Comparison of ENCODE assay signal across 13 mouse cellular contexts in genomic region chr8:13283200-13283599, GRCm38 (mm10). TPM values are rescaled to one million over a fixed set of nuclear protein-coding genes. Genes with fewer than 3 reads are reported as not detected.
A peak's percentile ranks its signal among the peaks of the same experiment; 100 is the strongest.
DNase-seq lines count a peak whose midpoint lies in the region; ATAC-seq and TF ChIP-seq lines count a peak whose summit lies in the region.
"Had no signal": no experiment of that assay in that cellular context is flagged by ENCODE, and none has a peak within 500 bp of the region (broad histone marks: within the 10 kb centered on the region; RNA-seq: fewer than 3 reads in every experiment).

No protein-coding gene starts in this region.

- no peak overlapping the region for H3K4me3 ChIP-seq in hindbrain, postnatal 0 days (ENCODE audit: low read length)
- H3K4me3 ChIP-seq in hindbrain, embryonic 13.5 days = no peak overlapping the region
- H3K4me3 ChIP-seq in lung, postnatal 0 days (ENCODE audit: low read depth, low read length) = no peak overlapping the region
- H3K4me3 ChIP-seq: embryonic facial prominence, embryonic 10.5 days; hindbrain, embryonic 15.5 days; kidney, embryonic 15.5 days; neural tube, embryonic 13.5 days had no signal

- no peak for TF ChIP-seq EP300 in lung, postnatal 0 days (IDR thresholded peaks at IDR 0.05)

- H3K4me2 ChIP-seq in hindbrain, postnatal 0 days (ENCODE audit: low read depth, low read length) = no peak overlapping the region
- H3K4me2 ChIP-seq in hindbrain, embryonic 13.5 days = no peak overlapping the region
- H3K4me2 ChIP-seq in lung, postnatal 0 days (replicated peaks; ENCODE audit: low read depth, low read length) = no peak overlapping the region
- H3K4me2 ChIP-seq: hindbrain, embryonic 15.5 days; kidney, embryonic 15.5 days; neural tube, embryonic 13.5 days had no signal

- peak; percentile 14 for DNase-seq in cerebellum, adult 9-10 months
- no peak for DNase-seq in cerebellum, postnatal 36 days
- DNase-seq in hindbrain, postnatal 0 days (ENCODE audit: low spot score) = no peak
- DNase-seq in lung, postnatal 0 days (ENCODE audit: low spot score) = no peak
- DNase-seq in lung, postnatal 4 days = no peak
- DNase-seq in brain, embryonic 14.5 days (ENCODE audit: low read depth) = no peak
- no peak for DNase-seq in cerebellum, adult 11 months

- TF ChIP-seq CTCF in hindbrain, postnatal 0 days (IDR thresholded peaks at IDR 0.05; ENCODE audit: low read depth) = peak; percentile 22
- TF ChIP-seq CTCF in lung, postnatal 0 days (IDR thresholded peaks at IDR 0.05) = peak; percentile 32
- peak; percentile 24; the same call in 1 of the 2 replicates for TF ChIP-seq CTCF in brain, embryonic 14.5 days (IDR thresholded peaks at IDR 0.05; ENCODE audit: borderline replicate concordance, extremely low read depth, insufficient read depth, insufficient read length)

- no peak overlapping the region for H3K9ac ChIP-seq in hindbrain, postnatal 0 days (replicated peaks; ENCODE audit: low read length)
- no peak overlapping the region for H3K9ac ChIP-seq in hindbrain, embryonic 13.5 days
- no peak overlapping the region for H3K9ac ChIP-seq in lung, postnatal 0 days (replicated peaks; ENCODE audit: low read depth)
- H3K9ac ChIP-seq: hindbrain, embryonic 15.5 days; kidney, embryonic 15.5 days; neural tube, embryonic 13.5 days had no signal

- H3K9me3 ChIP-seq in hindbrain, postnatal 0 days (ENCODE audit: low read length) = no peaks in the 10 kb centered on the region
- no peaks in the 10 kb centered on the region for H3K9me3 ChIP-seq in hindbrain, embryonic 13.5 days
- no peaks in the 10 kb centered on the region for H3K9me3 ChIP-seq in lung, postnatal 0 days (ENCODE audit: low read length)
- H3K9me3 ChIP-seq: embryonic facial prominence, embryonic 10.5 days; hindbrain, embryonic 15.5 days; kidney, embryonic 15.5 days; neural tube, embryonic 13.5 days had no signal

- no peak for ATAC-seq in hindbrain, postnatal 0 days
- no peak for ATAC-seq in hindbrain, embryonic 13.5 days (ENCODE audit: low FRiP score)
- no peak for ATAC-seq in lung, postnatal 0 days

- 84% methylated on average over 1 of the region's 1 CpGs for WGBS in hindbrain, postnatal 0 days
- 95% methylated on average over 1 of the region's 1 CpGs for WGBS in hindbrain, embryonic 13.5 days
- 55% methylated on average over 1 of the region's 1 CpGs for WGBS in lung, postnatal 0 days

- H3K36me3 ChIP-seq in hindbrain, postnatal 0 days (ENCODE audit: insufficient read depth, low read length) = no peaks in the 10 kb centered on the region
- peaks cover 18% of the 10 kb centered on the region for H3K36me3 ChIP-seq in hindbrain, embryonic 13.5 days
- H3K36me3 ChIP-seq in lung, postnatal 0 days (ENCODE audit: insufficient read depth, low read length) = no peaks in the 10 kb centered on the region
- H3K36me3 ChIP-seq: hindbrain, embryonic 15.5 days had no signal

- peaks cover 9% of the 10 kb centered on the region for H3K4me1 ChIP-seq in hindbrain, postnatal 0 days (ENCODE audit: insufficient read depth, low read length)
- H3K4me1 ChIP-seq in hindbrain, embryonic 13.5 days (replicated peaks) = peaks cover 14% of the 10 kb centered on the region
- H3K4me1 ChIP-seq in lung, postnatal 0 days (ENCODE audit: insufficient read depth, low read depth, low read length) = peaks cover 5% of the 10 kb centered on the region; the same call in 1 of the 2 replicates

- no peaks in the 10 kb centered on the region for H3K27me3 ChIP-seq in hindbrain, postnatal 0 days (ENCODE audit: insufficient read depth, low read length)
- H3K27me3 ChIP-seq in hindbrain, embryonic 13.5 days = no peaks in the 10 kb centered on the region
- no peaks in the 10 kb centered on the region for H3K27me3 ChIP-seq in lung, postnatal 0 days (replicated peaks; ENCODE audit: insufficient read depth, low read length)
- H3K27me3 ChIP-seq: hindbrain, embryonic 15.5 days; kidney, embryonic 15.5 days; neural tube, embryonic 13.5 days had no signal

- no peak for TF ChIP-seq POLR2A in brain, embryonic 14.5 days (IDR thresholded peaks at IDR 0.05; ENCODE audit: borderline replicate concordance, extremely low read depth, insufficient read depth, insufficient read length, poor library complexity, severe bottlenecking)

- H3K27ac ChIP-seq in hindbrain, postnatal 0 days = no peak overlapping the region
- no peak overlapping the region for H3K27ac ChIP-seq in hindbrain, embryonic 13.5 days
- H3K27ac ChIP-seq in lung, postnatal 0 days (ENCODE audit: low read length) = no peak overlapping the region
- H3K27ac ChIP-seq: embryonic facial prominence, embryonic 10.5 days; hindbrain, embryonic 15.5 days; kidney, embryonic 15.5 days; neural tube, embryonic 13.5 days had no signal

RNA-seq across cellular contexts. Expression of gene Dcun1d2, which starts 4.7 kb away (rescaled TPM):
- total RNA-seq in hindbrain, postnatal 0 days (2014; rRNA removed) = 27.3 and 33.8 TPM in 2 replicates
- polyA plus RNA-seq in hindbrain, postnatal 0 days (2015; fragmentation: Nextera tagmentation; extraction: Ambion mirVana) = 24.9 and 25.1 TPM in 2 replicates
- 33.7 and 34.0 TPM in 2 replicates for polyA plus RNA-seq in hindbrain, embryonic 13.5 days (2015; fragmentation: Nextera tagmentation; extraction: Ambion mirVana)
- polyA plus RNA-seq in lung, postnatal 0 days (2015; fragmentation: Nextera tagmentation; extraction: Ambion mirVana) = 14.5 TPM in 2 replicates
- polyA plus RNA-seq in brain, embryonic 14.5 days (2012; rRNA removed) = 42.6 and 44.2 TPM in 2 replicates

RNA-seq across cellular contexts. Expression of gene Tmco3, which starts 4.8 kb away (rescaled TPM):
- 30.9 and 31.3 TPM in 2 replicates for total RNA-seq in hindbrain, postnatal 0 days (2014; rRNA removed)
- polyA plus RNA-seq in hindbrain, postnatal 0 days (2015; fragmentation: Nextera tagmentation; extraction: Ambion mirVana) = 31.8 and 33.5 TPM in 2 replicates
- polyA plus RNA-seq in hindbrain, embryonic 13.5 days (2015; fragmentation: Nextera tagmentation; extraction: Ambion mirVana) = 43.6 and 48.8 TPM in 2 replicates
- polyA plus RNA-seq in lung, postnatal 0 days (2015; fragmentation: Nextera tagmentation; extraction: Ambion mirVana) = 26.1 and 30.3 TPM in 2 replicates
- polyA plus RNA-seq in brain, embryonic 14.5 days (2012; rRNA removed) = 35.5 and 38.3 TPM in 2 replicates

RNA-seq across cellular contexts. Expression of gene Adprhl1, which starts 29.2 kb away (rescaled TPM):
- total RNA-seq in hindbrain, postnatal 0 days (2014; rRNA removed) = 2.3 TPM in 1 of 2 replicates, not detected in the other
- 0.14 and 0.50 TPM in 2 replicates for polyA plus RNA-seq in hindbrain, postnatal 0 days (2015; fragmentation: Nextera tagmentation; extraction: Ambion mirVana)
- polyA plus RNA-seq in hindbrain, embryonic 13.5 days (2015; fragmentation: Nextera tagmentation; extraction: Ambion mirVana) = 0.81 and 1.3 TPM in 2 replicates
- 0.93 and 1.0 TPM in 2 replicates for polyA plus RNA-seq in lung, postnatal 0 days (2015; fragmentation: Nextera tagmentation; extraction: Ambion mirVana)
- 0.14 and 0.29 TPM in 2 replicates for polyA plus RNA-seq in brain, embryonic 14.5 days (2012; rRNA removed)
- total RNA-seq: megakaryocyte progenitor cell, adult 5-6 weeks had no signal

RNA-seq across cellular contexts. Expression of gene Tfdp1, which starts 55.4 kb away (rescaled TPM):
- total RNA-seq in hindbrain, postnatal 0 days (2014; rRNA removed) = 66.3 and 74.1 TPM in 2 replicates
- polyA plus RNA-seq in hindbrain, postnatal 0 days (2015; fragmentation: Nextera tagmentation; extraction: Ambion mirVana) = 85.1 and 86.2 TPM in 2 replicates
- 99.5 and 103 TPM in 2 replicates for polyA plus RNA-seq in hindbrain, embryonic 13.5 days (2015; fragmentation: Nextera tagmentation; extraction: Ambion mirVana)
- 45.4 and 50.2 TPM in 2 replicates for polyA plus RNA-seq in lung, postnatal 0 days (2015; fragmentation: Nextera tagmentation; extraction: Ambion mirVana)
- 142 and 190 TPM in 2 replicates for polyA plus RNA-seq in brain, embryonic 14.5 days (2012; rRNA removed)
